Mouse (Mus musculus) midbrain, postnatal 0 days (tissue): ENCODE measurements around the gene Ncstn. TPM values are rescaled to one million over a fixed set of nuclear protein-coding genes. Genes with fewer than 3 reads are reported as not detected.
A peak's percentile ranks its signal among the peaks of the same experiment; 100 is the strongest.

Experiments
- ATAC-seq: fragments of 200-750 bp; cut with Nextera tagmentation; 2 replicates; pipeline ENCODE4 v1.8.0; 2017; ENCODE audit warnings: moderate number of reproducible peaks, mild to moderate bottlenecking, moderate TSS enrichment, moderate library complexity; ENCODE audit not compliant: low FRiP score
- DNase-seq: peaks from one replicate; pipeline ENCODE4 v3.0.0-alpha.2; 2015; ENCODE audit warnings: low spot score
- H3K27ac ChIP-seq: fragments of 300-500 bp; sonication (generic); 2 replicates; pipeline ENCODE4 v1.5.1; 2014; ENCODE audit warnings: low read depth, mild to moderate bottlenecking, low read length, mixed read lengths
- H3K27me3 ChIP-seq: fragments of 300-500 bp; sonication (generic); 2 replicates; pipeline ENCODE4 v1.6.1; 2014; ENCODE audit warnings: low read length, control low read depth, mixed read lengths; ENCODE audit not compliant: insufficient read depth
- H3K36me3 ChIP-seq: fragments of 300-500 bp; sonication (generic); 2 replicates; pipeline ENCODE4 v1.6.1; 2014; ENCODE audit warnings: low read length, control low read depth, mixed read lengths; ENCODE audit not compliant: insufficient read depth
- H3K4me1 ChIP-seq: fragments of 300-500 bp; sonication (generic); 2 replicates; pipeline ENCODE4 v1.6.1; 2014; ENCODE audit warnings: mild to moderate bottlenecking, control low read depth, antibody characterized with exemption, low read length, mixed read lengths; ENCODE audit not compliant: insufficient read depth
- H3K4me2 ChIP-seq: fragments of 300-500 bp; sonication (generic); 2 replicates; pipeline ENCODE4 v1.6.1; 2014; ENCODE audit warnings: low read depth, mild to moderate bottlenecking, low read length, mixed read lengths; ENCODE audit not compliant: poor library complexity, severe bottlenecking
- H3K4me3 ChIP-seq: fragments of 300-500 bp; sonication (generic); 2 replicates; pipeline ENCODE4 v1.5.1; 2014; ENCODE audit warnings: low read depth, mild to moderate bottlenecking, low read length, moderate library complexity
- H3K9ac ChIP-seq: fragments of 300-500 bp; sonication (generic); replicated peaks from 2 replicates; pipeline ENCODE4 v1.6.1; 2014; ENCODE audit warnings: mild to moderate bottlenecking, low read length, moderate library complexity, mixed read lengths; ENCODE audit not compliant: poor library complexity, severe bottlenecking
- H3K9me3 ChIP-seq: fragments of 300-500 bp; sonication (generic); 2 replicates; pipeline ENCODE4 v1.6.1; 2016; ENCODE audit warnings: low read length, control low read depth
- CTCF ChIP-seq: IDR thresholded peaks from 2 replicates; pipeline ENCODE4 v1.5.1; 2016; ENCODE audit warnings: antibody characterized with exemption, mild to moderate bottlenecking
- WGBS: fragments of 180-500 bp; shearing (Covaris S2); extraction: QIAGEN DNeasy Blood & Tissue Kit; methylation state at CpG from one replicate; pipeline ENCODE4 v1.1.7; 2014; 5-methylcytosine and 5-hydroxymethylcytosine counted together
- polyA plus RNA-seq: library from polyadenylated mRNA; unstranded; fragments of >200 nt; fragmentation: Nextera tagmentation; extraction: Ambion mirVana; gene quantifications from 2 replicates; pipeline ENCODE4 v1.2.1, GENCODE M21; 2015
- total RNA-seq: library from RNA; depleted of rRNA; stranded (reverse); fragments of >200 nt; gene quantifications from 2 replicates; pipeline ENCODE4 v1.2.3, GENCODE M21; 2014

Gene Ncstn
- total and polyA plus RNA-seq, 2 experiments from 2014 or later = 70.3 to 93.3 TPM

DNA sequence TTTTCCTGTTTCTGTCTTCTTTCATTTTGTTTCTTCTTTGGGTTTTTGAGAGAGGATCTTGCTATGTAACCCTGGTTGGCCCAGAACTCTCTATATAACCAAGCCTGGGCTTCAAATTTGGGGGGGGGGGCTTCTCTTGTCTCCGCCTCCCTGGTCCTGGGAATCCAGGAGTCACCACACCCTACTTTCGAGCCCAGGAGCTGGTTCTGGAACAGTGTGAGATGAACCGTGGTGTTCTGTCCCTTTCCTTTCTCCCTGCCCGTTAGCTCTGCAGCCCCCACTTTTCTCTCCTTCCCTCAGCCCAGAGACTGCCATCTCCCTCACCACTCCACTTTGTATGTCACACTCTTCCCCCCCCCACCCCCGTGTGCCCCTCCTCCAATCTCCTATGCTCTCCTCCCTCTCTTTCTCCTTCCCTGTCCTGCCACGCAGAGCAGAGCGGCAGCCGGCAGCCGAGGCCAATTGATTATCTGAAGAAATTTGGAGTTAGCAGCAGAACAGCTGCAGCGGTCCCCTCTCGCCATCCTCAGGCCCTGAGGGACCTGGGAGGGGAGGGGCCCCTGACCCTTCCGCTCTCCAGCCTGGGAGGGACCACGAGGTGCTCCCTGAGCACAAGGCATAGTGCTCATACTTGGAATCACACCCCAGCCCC, 33.3 kb downstream of the Ncstn start:
- Histone ChIP-seq H3K36me3 (no peaks in the 10 kb centered on the region), H3K9ac (0 out of 2 replicates have a peak overlapping the region, but pooled peaks have one; percentile 24), H3K4me3 (no peak overlapping the region), H3K4me1 (no peaks in the 10 kb centered on the region), H3K27ac (no peak overlapping the region), H3K9me3 (no peaks in the 10 kb centered on the region), H3K4me2 (peak overlapping the region; percentile 5; the same call in 1 of the 2 replicates), H3K27me3 (no peaks in the 10 kb centered on the region)
- DNase-seq = peak; percentile 48
- 13% methylated on average over 13 of the region's 13 CpGs for WGBS
- ATAC-seq = peak; percentile 47
- no peak for TF ChIP-seq CTCF

- TF ChIP-seq CTCF = no peak
- Histone ChIP-seq H3K9me3 (no peaks in the 10 kb centered on the region), H3K27me3 (no peaks in the 10 kb centered on the region), H3K27ac (peak overlapping the region; percentile 43), H3K9ac (0 out of 2 replicates have a peak overlapping the region, but pooled peaks have one; percentile 24), H3K4me1 (no peaks in the 10 kb centered on the region), H3K4me3 (no peak overlapping the region), H3K4me2 (peak overlapping the region; percentile 22), H3K36me3 (no peaks in the 10 kb centered on the region)
- ATAC-seq = peak; percentile 68
- WGBS = 23% methylated on average over 6 of the region's 6 CpGs
- peak; percentile 72 for DNase-seq
Measured at GRCm38 (mm10) chr1:172048241-172048734, 34.3 kb downstream of the Ncstn start.

- peak; percentile 35; the same call in 1 of the 2 replicates for ATAC-seq
- WGBS = 9% methylated on average over 5 of the region's 5 CpGs
Measured at GRCm38 (mm10) chr1:172046938-172047337, 35.7 kb downstream of the Ncstn start.

GRCm38 (mm10) chr1:172046410-172046809, 36.2 kb downstream of the Ncstn start:
- Histone ChIP-seq H3K4me1 (no peaks in the 10 kb centered on the region), H3K36me3 (no peaks in the 10 kb centered on the region), H3K9me3 (no peaks in the 10 kb centered on the region), H3K9ac (no peak overlapping the region), H3K27me3 (no peaks in the 10 kb centered on the region), H3K4me3 (no peak overlapping the region), H3K27ac (no peak overlapping the region), H3K4me2 (no peak overlapping the region)
- 72% methylated on average over 8 of the region's 8 CpGs for WGBS
- no peak for TF ChIP-seq CTCF
- DNase-seq = no peak
- ATAC-seq = no peak

More at GRCm38 (mm10) chr1:172046938-172047337, 35.7 kb downstream of the Ncstn start:
- H3K4me1 ChIP-seq = no peaks in the 10 kb centered on the region
- no peak overlapping the region for H3K27ac ChIP-seq
- H3K4me2 ChIP-seq = no peak overlapping the region
- H3K4me3 ChIP-seq = no peak overlapping the region
- H3K9ac ChIP-seq = no peak overlapping the region
- H3K27me3 ChIP-seq = no peaks in the 10 kb centered on the region
- DNase-seq = peak; percentile 89
- no peaks in the 10 kb centered on the region for H3K9me3 ChIP-seq
- peak; percentile 90 for TF ChIP-seq CTCF
- H3K36me3 ChIP-seq = no peaks in the 10 kb centered on the region

- Histone ChIP-seq H3K4me2 (no peak overlapping the region), H3K36me3 (no peaks in the 10 kb centered on the region), H3K27ac (no peak overlapping the region), H3K4me3 (no peak overlapping the region), H3K4me1 (peaks cover 9% of the 10 kb centered on the region; the same call in 1 of the 2 replicates), H3K9me3 (no peaks in the 10 kb centered on the region), H3K27me3 (no peaks in the 10 kb centered on the region), H3K9ac (no peak overlapping the region)
- no peak for TF ChIP-seq CTCF
- 93% methylated on average over 2 of the region's 2 CpGs for WGBS
- no peak for DNase-seq
- ATAC-seq = no peak
Measured at GRCm38 (mm10) chr1:172029914-172030313, 52.7 kb downstream of the Ncstn start.
